ENCODE assay signal across 23 mouse cellular contexts in the genomic region with DNA sequence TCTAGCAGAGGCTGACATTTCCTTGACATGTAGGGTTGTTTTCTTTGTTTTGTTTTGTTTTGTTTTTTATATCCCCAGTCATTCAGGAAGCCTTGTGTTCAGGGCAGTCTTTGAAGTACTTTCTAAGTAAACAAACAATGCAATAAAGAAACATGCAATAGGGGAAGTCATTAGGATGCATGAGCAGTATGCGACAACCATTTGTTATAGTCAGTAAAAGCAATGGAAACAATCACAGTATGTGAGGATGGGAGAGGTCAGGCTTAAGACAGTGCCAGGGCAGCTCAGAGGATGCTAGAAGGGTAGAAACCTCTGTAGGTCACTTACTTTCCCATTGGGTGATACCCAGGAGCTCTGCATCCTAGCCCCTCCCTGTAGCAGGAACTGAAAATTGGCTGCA.
A peak's percentile ranks its signal among the peaks of the same experiment; 100 is the strongest.
DNase-seq lines count a peak whose midpoint lies in the region; ATAC-seq and TF ChIP-seq lines count a peak whose summit lies in the region.
"Had no signal": no experiment of that assay in that cellular context is flagged by ENCODE, and none has a peak within 500 bp of the region (broad histone marks: within the 10 kb centered on the region; RNA-seq: fewer than 3 reads in every experiment).

No protein-coding gene starts in this region.

- 50% methylated on average over 1 of the region's 1 CpGs for WGBS in kidney, embryonic 16.5 days
- 45% methylated on average over 1 of the region's 1 CpGs for WGBS in kidney, adult 2 months
- WGBS in lung, postnatal 0 days: 68% methylated on average over 1 of the region's 1 CpGs

- DNase-seq in heart, adult 11 months: peak; percentile 18
- DNase-seq in heart, adult 8-10 months (ENCODE audit: low spot score): no peak
- DNase-seq in kidney, adult 2 months: no peak
- DNase-seq in lung, postnatal 0 days (ENCODE audit: low spot score): no peak
- no peak for DNase-seq in lung, postnatal 25 days (ENCODE audit: low spot score)
- no peak for DNase-seq in embryo, embryonic 11 days
- DNase-seq: adrenal gland, adult 8-10 months; B cell, adult 2 months; cerebellum, adult 11-12 months; cerebellum, adult 2 months; cerebellum, adult 9-10 months; cerebellum, postnatal 25 days had no signal

- H3K4me2 ChIP-seq in kidney, embryonic 16.5 days (replicated peaks; ENCODE audit: low read depth, low read length): no peak overlapping the region
- H3K4me2 ChIP-seq in lung, postnatal 0 days (replicated peaks; ENCODE audit: low read depth, low read length): no peak overlapping the region
- H3K4me2 ChIP-seq: embryonic facial prominence, embryonic 13.5 days; embryonic facial prominence, embryonic 15.5 days; forebrain, embryonic 12.5 days had no signal

- TF ChIP-seq EP300 in lung, postnatal 0 days (IDR thresholded peaks at IDR 0.05): 0 out of 2 replicates have a peak, but pooled peaks have one; percentile 17

- H3K9me3 ChIP-seq in kidney, embryonic 16.5 days (ENCODE audit: low read length): no peaks in the 10 kb centered on the region
- no peaks in the 10 kb centered on the region for H3K9me3 ChIP-seq in lung, postnatal 0 days (ENCODE audit: low read length)
- H3K9me3 ChIP-seq: embryonic facial prominence, embryonic 13.5 days; embryonic facial prominence, embryonic 15.5 days; forebrain, embryonic 10.5 days; forebrain, embryonic 12.5 days had no signal

- H3K4me1 ChIP-seq in kidney, embryonic 16.5 days (ENCODE audit: insufficient read depth, low read length): 0 out of 2 replicates have a peak, but pooled peaks cover 2% of the 10 kb centered on the region
- no peaks in the 10 kb centered on the region for H3K4me1 ChIP-seq in kidney, adult 2 months (ENCODE audit: control insufficient read depth, insufficient read depth, low read length)
- no peaks in the 10 kb centered on the region for H3K4me1 ChIP-seq in lung, postnatal 0 days (ENCODE audit: insufficient read depth, low read depth, low read length)
- H3K4me1 ChIP-seq: embryonic facial prominence, embryonic 13.5 days; embryonic facial prominence, embryonic 15.5 days; forebrain, embryonic 10.5 days; forebrain, embryonic 12.5 days had no signal

- peak; percentile 51; the same call in 1 of the 2 replicates for ATAC-seq in kidney, embryonic 16.5 days (ENCODE audit: low FRiP score, low TSS enrichment)
- ATAC-seq in lung, postnatal 0 days: peak; percentile 48
- ATAC-seq: activated CD4-positive, CD25-positive, alpha-beta regulatory T cell, adult 4 months; CD4-positive, CD25-positive, alpha-beta regulatory T cell, adult 4 months; forebrain, embryonic 14.5 days; Patski had no signal

- H3K27ac ChIP-seq in kidney, embryonic 16.5 days (ENCODE audit: low read length): no peak overlapping the region
- H3K27ac ChIP-seq in kidney, adult 2 months (ENCODE audit: insufficient read depth, low read depth, low read length): no peak overlapping the region
- H3K27ac ChIP-seq in lung, postnatal 0 days (ENCODE audit: low read length): no peak overlapping the region
- H3K27ac ChIP-seq: embryonic facial prominence, embryonic 13.5 days; embryonic facial prominence, embryonic 15.5 days; forebrain, embryonic 10.5 days; forebrain, embryonic 12.5 days had no signal

- TF ChIP-seq POLR2A in kidney, adult 2 months (IDR thresholded peaks at IDR 0.05; ENCODE audit: low read depth, low read length): no peak

- H3K36me3 ChIP-seq in kidney, embryonic 16.5 days (ENCODE audit: insufficient read depth, low read length): no peaks in the 10 kb centered on the region
- H3K36me3 ChIP-seq in kidney, adult 2 months (ENCODE audit: control insufficient read depth, insufficient read depth, low read length): no peaks in the 10 kb centered on the region
- no peaks in the 10 kb centered on the region for H3K36me3 ChIP-seq in lung, postnatal 0 days (ENCODE audit: insufficient read depth, low read length)
- H3K36me3 ChIP-seq: embryonic facial prominence, embryonic 13.5 days; embryonic facial prominence, embryonic 15.5 days; forebrain, embryonic 10.5 days; forebrain, embryonic 12.5 days; G1E had no signal

- H3K27me3 ChIP-seq in kidney, embryonic 16.5 days (ENCODE audit: insufficient read depth, low read length): no peaks in the 10 kb centered on the region
- no peaks in the 10 kb centered on the region for H3K27me3 ChIP-seq in kidney, adult 2 months (replicated peaks; ENCODE audit: control insufficient read depth, insufficient read depth, low read length)
- no peaks in the 10 kb centered on the region for H3K27me3 ChIP-seq in lung, postnatal 0 days (replicated peaks; ENCODE audit: insufficient read depth, low read length)
- H3K27me3 ChIP-seq: embryonic facial prominence, embryonic 13.5 days; embryonic facial prominence, embryonic 15.5 days; forebrain, embryonic 12.5 days had no signal

- H3K4me3 ChIP-seq in kidney, embryonic 16.5 days (ENCODE audit: low read length): no peak overlapping the region
- no peak overlapping the region for H3K4me3 ChIP-seq in kidney, adult 2 months (ENCODE audit: insufficient read depth, low read depth, low read length)
- H3K4me3 ChIP-seq in lung, postnatal 0 days (ENCODE audit: low read depth, low read length): no peak overlapping the region
- H3K4me3 ChIP-seq: embryonic facial prominence, embryonic 13.5 days; embryonic facial prominence, embryonic 15.5 days; erythroblast, embryonic 14.5 days; forebrain, embryonic 10.5 days; forebrain, embryonic 12.5 days had no signal

- no peak overlapping the region for H3K9ac ChIP-seq in kidney, embryonic 16.5 days (replicated peaks; ENCODE audit: low read length)
- no peak overlapping the region for H3K9ac ChIP-seq in lung, postnatal 0 days (replicated peaks; ENCODE audit: low read depth)
- H3K9ac ChIP-seq: embryonic facial prominence, embryonic 13.5 days; embryonic facial prominence, embryonic 15.5 days; forebrain, embryonic 12.5 days had no signal

- TF ChIP-seq CTCF in kidney, adult 2 months (conservative IDR thresholded peaks at IDR 0.05; ENCODE audit: insufficient read depth, insufficient read length, low read depth, low read length): no peak
- no peak for TF ChIP-seq CTCF in lung, postnatal 0 days (IDR thresholded peaks at IDR 0.05)
